Comparison of ENCODE assay signal across 1 mouse cellular context in the genomic region with DNA sequence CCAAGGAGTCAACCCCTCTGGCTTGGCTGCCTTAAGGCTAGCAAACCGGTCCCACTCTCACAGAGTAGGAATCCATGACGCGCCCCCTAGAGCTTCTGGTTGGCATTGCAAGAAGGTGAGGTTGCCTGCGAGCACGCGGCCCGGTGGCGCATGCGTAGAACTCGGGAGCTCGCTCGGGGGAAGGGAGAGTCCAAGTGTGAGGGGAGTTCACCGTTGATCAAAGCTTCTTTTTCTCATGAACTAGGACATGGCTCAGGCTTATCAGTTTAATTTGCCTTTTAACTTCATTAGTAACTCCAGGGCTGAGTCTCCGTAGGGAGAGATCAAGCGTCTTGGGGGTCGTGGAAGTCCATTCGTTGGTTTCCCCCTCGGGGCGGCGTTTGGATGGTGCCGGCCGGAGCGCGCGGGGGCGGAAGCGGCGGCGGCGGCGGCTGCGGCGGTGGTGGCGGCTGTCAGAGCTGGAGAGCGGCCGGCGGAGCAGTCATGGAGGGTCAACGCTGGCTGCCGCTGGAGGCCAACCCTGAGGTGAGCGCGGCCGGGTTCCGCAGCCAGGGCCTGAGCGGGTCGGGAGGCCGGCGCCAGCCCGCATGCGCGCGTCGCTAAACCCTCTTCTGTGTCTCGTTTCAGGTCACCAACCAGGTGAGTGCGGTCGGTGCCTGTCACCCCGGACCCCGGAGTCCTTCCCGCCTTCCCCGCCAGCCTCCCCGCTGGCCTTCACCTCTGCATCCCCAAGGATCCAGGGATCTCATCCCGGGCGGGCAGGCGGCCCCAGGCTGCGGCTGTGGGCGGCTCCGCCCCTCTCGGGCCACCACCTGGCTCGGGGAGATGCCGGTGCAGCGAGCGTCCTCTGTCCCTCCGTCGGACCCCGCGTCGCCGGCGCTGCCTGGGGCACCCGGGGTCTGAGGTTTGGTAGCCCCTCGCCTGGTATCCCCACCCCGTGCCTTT.
TF ChIP-seq lines count a peak whose summit lies in the region.

A gene (plus strand): TSS at position 387 of the 945 bp plus-strand sequence.

TF ChIP-seq in MEL, 35 proteins besides CTCF, POLR2A, EP300 and RAD21 (continued from another document):
- TF ChIP-seq MXI1 (IDR thresholded peaks at IDR 0.05; ENCODE audit: low read depth, low read length) = no peak; the same call in none of the 2 replicates
